Mouse (Mus musculus) embryonic facial prominence, embryonic 14.5 days (tissue): ENCODE measurements around the gene Slc12a7. TPM values are rescaled to one million over a fixed set of nuclear protein-coding genes. Genes with fewer than 3 reads are reported as not detected.

Experiments
- ATAC-seq: fragments of 200-750 bp; cut with Nextera tagmentation; 2 replicates; pipeline ENCODE4 v1.8.0; 2017; ENCODE audit warnings: low read depth, moderate number of reproducible peaks, moderate TSS enrichment
- DNase-seq: peaks from one replicate; pipeline ENCODE4 v3.0.0-alpha.2; 2015; ENCODE audit warnings: low spot score
- H3K27ac ChIP-seq: fragments of 300-500 bp; sonication (generic); replicated peaks from 2 replicates; pipeline ENCODE4 v1.5.1; 2014; ENCODE audit warnings: low read depth, mild to moderate bottlenecking, low read length, moderate library complexity
- H3K27me3 ChIP-seq: fragments of 300-500 bp; sonication (generic); replicated peaks from 2 replicates; pipeline ENCODE4 v1.6.1; 2014; ENCODE audit warnings: low read length; ENCODE audit not compliant: control insufficient read depth, insufficient read depth
- H3K36me3 ChIP-seq: fragments of 300-500 bp; sonication (generic); 2 replicates; pipeline ENCODE4 v1.6.1; 2014; ENCODE audit warnings: low read length, mixed read lengths; ENCODE audit not compliant: control insufficient read depth, insufficient read depth
- H3K4me1 ChIP-seq: fragments of 300-500 bp; sonication (generic); 2 replicates; pipeline ENCODE4 v1.6.1; 2014; ENCODE audit warnings: antibody characterized with exemption, low read length; ENCODE audit not compliant: control insufficient read depth, insufficient read depth
- H3K4me2 ChIP-seq: fragments of 300-500 bp; sonication (generic); 2 replicates; pipeline ENCODE4 v1.6.1; 2014; ENCODE audit warnings: low read depth, mild to moderate bottlenecking, low read length, moderate library complexity, mixed read lengths
- H3K4me3 ChIP-seq: fragments of 300-500 bp; sonication (generic); 2 replicates; pipeline ENCODE4 v1.5.1; 2014; ENCODE audit warnings: low read depth, mild to moderate bottlenecking, low read length
- H3K9ac ChIP-seq: fragments of 300-500 bp; sonication (generic); 2 replicates; pipeline ENCODE4 v1.6.1; 2014; ENCODE audit warnings: low read depth, mild to moderate bottlenecking, low read length, moderate library complexity, mixed read lengths
- H3K9me3 ChIP-seq: fragments of 300-500 bp; sonication (generic); 2 replicates; pipeline ENCODE4 v1.6.1; 2016; ENCODE audit warnings: low read length; ENCODE audit not compliant: control insufficient read depth
- WGBS: fragments of 180-500 bp; shearing (Covaris S2); extraction: QIAGEN DNeasy Blood & Tissue Kit; methylation state at CpG from one replicate; pipeline ENCODE4 v1.1.7; 2014; 5-methylcytosine and 5-hydroxymethylcytosine counted together
- polyA plus RNA-seq: library from polyadenylated mRNA; unstranded; fragments of >200 nt; fragmentation: Nextera tagmentation; extraction: Ambion mirVana; gene quantifications from 2 replicates; pipeline ENCODE4 v1.2.1, GENCODE M21; 2014

Slc12a7 gene
- polyA plus RNA-seq, 1 experiment from 2014 or later = 16.3 TPM

- Histone ChIP-seq H3K4me1 (0 out of 2 replicates have a peak, but pooled peaks cover 2% of the 10 kb centered on the region), H3K4me2 (no peak overlapping the region), H3K4me3 (no peak overlapping the region), H3K27ac (no peak overlapping the region), H3K36me3 (peaks cover 29% of the 10 kb centered on the region), H3K9ac (no peak overlapping the region), H3K9me3 (no peaks in the 10 kb centered on the region), H3K27me3 (no peaks in the 10 kb centered on the region)
- ATAC-seq = 0 out of 2 replicates have a peak, but pooled peaks have one; percentile 10
- WGBS = 66% methylated on average over 4 of the region's 4 CpGs
- DNase-seq = peak; percentile 45
Measured at GRCm38 (mm10) chr13:73822187-73822800, 89.4 kb downstream of the Slc12a7 start.

- Histone ChIP-seq H3K9me3 (no peaks in the 10 kb centered on the region), H3K27me3 (no peaks in the 10 kb centered on the region), H3K4me3 (no peak overlapping the region), H3K36me3 (peaks cover 29% of the 10 kb centered on the region), H3K27ac (no peak overlapping the region), H3K9ac (no peak overlapping the region), H3K4me1 (peaks cover 8% of the 10 kb centered on the region; the same call in 1 of the 2 replicates), H3K4me2 (no peak overlapping the region)
- WGBS = 74% methylated on average over 6 of the region's 6 CpGs
- no peak for DNase-seq
- ATAC-seq = no peak
Measured at GRCm38 (mm10) chr13:73823711-73824110, 90.8 kb downstream of the Slc12a7 start.

- Histone ChIP-seq H3K4me3 (no peak overlapping the region), H3K9ac (no peak overlapping the region), H3K9me3 (no peaks in the 10 kb centered on the region), H3K27me3 (no peaks in the 10 kb centered on the region), H3K4me1 (peaks cover 8% of the 10 kb centered on the region; the same call in 1 of the 2 replicates), H3K27ac (no peak overlapping the region), H3K4me2 (no peak overlapping the region), H3K36me3 (0 out of 2 replicates have a peak, but pooled peaks cover 12% of the 10 kb centered on the region)
- 37% methylated on average over 8 of the region's 8 CpGs for WGBS
- DNase-seq (peak; percentile 61), ATAC-seq (peak; percentile 5; the same call in 1 of the 2 replicates)
Measured at GRCm38 (mm10) chr13:73827243-73827642, 94.3 kb downstream of the Slc12a7 start.

- H3K9me3 ChIP-seq = no peaks in the 10 kb centered on the region
- WGBS = 2% methylated on average over 2 of the region's 2 CpGs
- no peak overlapping the region for H3K4me2 ChIP-seq
- DNase-seq = peak; percentile 38
- H3K36me3 ChIP-seq = no peaks in the 10 kb centered on the region
- no peak overlapping the region for H3K9ac ChIP-seq
- H3K27me3 ChIP-seq = no peaks in the 10 kb centered on the region
- peaks cover 26% of the 10 kb centered on the region; the same call in 1 of the 2 replicates for H3K4me1 ChIP-seq
- 0 out of 2 replicates have a peak, but pooled peaks have one; percentile 3 for ATAC-seq
- H3K27ac ChIP-seq = no peak overlapping the region
- H3K4me3 ChIP-seq = no peak overlapping the region
Measured at GRCm38 (mm10) chr13:73831486-73831885, 98.6 kb downstream of the Slc12a7 start.

- Histone ChIP-seq H3K9ac (0 out of 2 replicates have a peak overlapping the region, but pooled peaks have one; percentile 1), H3K9me3 (no peaks in the 10 kb centered on the region), H3K27me3 (no peaks in the 10 kb centered on the region), H3K4me2 (peak overlapping the region; percentile 10; the same call in 1 of the 2 replicates), H3K4me1 (peaks cover 18% of the 10 kb centered on the region; the same call in 1 of the 2 replicates), H3K4me3 (no peak overlapping the region), H3K27ac (peak overlapping the region; percentile 44), H3K36me3 (no peaks in the 10 kb centered on the region)
- DNase-seq (peak; percentile 76), ATAC-seq (peak; percentile 26; the same call in 1 of the 2 replicates)
- 19% methylated on average over 12 of the region's 12 CpGs for WGBS
Measured at GRCm38 (mm10) chr13:73833809-73834208, 100.9 kb downstream of the Slc12a7 start.

- H3K27ac ChIP-seq = no peak overlapping the region; the same call in 1 of the 2 replicates
- H3K4me1 ChIP-seq = peaks cover 18% of the 10 kb centered on the region; the same call in 1 of the 2 replicates
- H3K9ac ChIP-seq = no peak overlapping the region
- 55% methylated on average over 4 of the region's 4 CpGs for WGBS
- ATAC-seq = no peak
- DNase-seq = no peak
- no peak overlapping the region for H3K4me3 ChIP-seq
- no peaks in the 10 kb centered on the region for H3K9me3 ChIP-seq
- no peaks in the 10 kb centered on the region for H3K27me3 ChIP-seq
- no peaks in the 10 kb centered on the region for H3K36me3 ChIP-seq
- no peak overlapping the region for H3K4me2 ChIP-seq
Measured at GRCm38 (mm10) chr13:73835791-73836190, 102.9 kb downstream of the Slc12a7 start.

GRCm38 (mm10) chr13:73836491-73836890 is 103.6 kb downstream of the Slc12a7 start:
- H3K27me3 ChIP-seq = no peaks in the 10 kb centered on the region
- no peak overlapping the region for H3K4me3 ChIP-seq
- H3K9ac ChIP-seq = no peak overlapping the region
- no peak overlapping the region for H3K27ac ChIP-seq
- 72% methylated on average over 6 of the region's 6 CpGs for WGBS
- DNase-seq (no peak), ATAC-seq (no peak)
- H3K36me3 ChIP-seq = no peaks in the 10 kb centered on the region
- no peak overlapping the region for H3K4me2 ChIP-seq
- no peaks in the 10 kb centered on the region for H3K9me3 ChIP-seq
- H3K4me1 ChIP-seq = peaks cover 18% of the 10 kb centered on the region; the same call in 1 of the 2 replicates

GRCm38 (mm10) chr13:73837708-73838107 is 104.8 kb downstream of the Slc12a7 start:
- DNase-seq = no peak
- Histone ChIP-seq H3K9me3 (no peaks in the 10 kb centered on the region), H3K36me3 (peaks cover 3% of the 10 kb centered on the region; the same call in 1 of the 2 replicates), H3K4me1 (peaks cover 18% of the 10 kb centered on the region; the same call in 1 of the 2 replicates), H3K4me3 (no peak overlapping the region), H3K27ac (no peak overlapping the region), H3K27me3 (no peaks in the 10 kb centered on the region), H3K9ac (no peak overlapping the region), H3K4me2 (no peak overlapping the region)
- no peak for ATAC-seq
- 68% methylated on average over 8 of the region's 8 CpGs for WGBS
